Mouse (Mus musculus): ENCODE measurements at regions not wholly inside any gene's neighbourhood (a gene's known extent, or its start where the extent isn't known, plus 50 kb on each side); places are given as distances from the start of the nearest gene placed in this dataset.

GRCm38 (mm10) chr10:126764740-126765139 lies 136.4 kb downstream of the Atp23 start:
- H3K4me2 ChIP-seq (replicated peaks; ENCODE audit: low read depth, low read length), result no peak overlapping the region
- no peaks in the 10 kb centered on the region for H3K27me3 ChIP-seq (ENCODE audit: control insufficient read depth, insufficient read depth, low read length)
- H3K4me1 ChIP-seq (ENCODE audit: control insufficient read depth, insufficient read depth, low read length), result no peaks in the 10 kb centered on the region
- no peak overlapping the region for H3K9ac ChIP-seq (replicated peaks; ENCODE audit: low read depth, low read length)
- H3K36me3 ChIP-seq (ENCODE audit: control insufficient read depth, insufficient read depth, low read length), result no peaks in the 10 kb centered on the region
- H3K9me3 ChIP-seq (ENCODE audit: control insufficient read depth, low read depth, low read length), result no peaks in the 10 kb centered on the region
- 73% methylated on average over 8 of the region's 8 CpGs for WGBS
- ATAC-seq (ENCODE audit: insufficient number of reproducible peaks, insufficient read depth, low FRiP score, low read depth), result no peak
- no peak overlapping the region for H3K4me3 ChIP-seq (ENCODE audit: low read depth, low read length)
- no peak overlapping the region for H3K27ac ChIP-seq (ENCODE audit: low read length)

DNA sequence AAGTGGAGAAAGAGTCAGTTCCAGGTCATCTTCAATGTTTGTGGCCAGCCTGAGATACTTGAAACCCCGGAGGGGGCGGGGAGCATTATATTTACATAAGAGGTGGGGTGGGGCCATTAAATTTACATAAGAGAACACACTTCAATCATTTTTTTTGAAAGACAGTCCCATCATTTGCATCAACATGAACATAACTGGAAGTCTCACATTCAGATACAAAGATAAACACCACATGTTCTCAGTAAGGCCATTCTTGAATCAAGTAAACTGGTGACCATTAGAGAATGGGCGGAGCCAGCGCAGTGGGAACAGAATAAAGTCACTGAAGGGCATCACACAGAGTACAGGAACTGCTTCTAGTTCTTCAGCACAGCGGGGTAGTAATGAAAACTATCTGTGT lies 137.2 kb downstream of the Atp23 start:
- 61% methylated on average over 5 of the region's 5 CpGs for whole genome bisulfite sequencing
- no peaks in the 10 kb centered on the region for H3K9me3 ChIP-seq (ENCODE audit: control insufficient read depth, low read depth, low read length)
- H3K4me2 ChIP-seq (replicated peaks; ENCODE audit: low read depth, low read length), result no peak overlapping the region
- no peak overlapping the region for H3K9ac ChIP-seq (replicated peaks; ENCODE audit: low read depth, low read length)
- no peaks in the 10 kb centered on the region for H3K36me3 ChIP-seq (ENCODE audit: control insufficient read depth, insufficient read depth, low read length)
- no peaks in the 10 kb centered on the region for H3K4me1 ChIP-seq (ENCODE audit: control insufficient read depth, insufficient read depth, low read length)
- no peak overlapping the region for H3K4me3 ChIP-seq (ENCODE audit: low read depth, low read length)
- no peak for ATAC-seq (ENCODE audit: insufficient number of reproducible peaks, insufficient read depth, low FRiP score, low read depth)
- H3K27me3 ChIP-seq (ENCODE audit: control insufficient read depth, insufficient read depth, low read length), result no peaks in the 10 kb centered on the region
- no peak overlapping the region for H3K27ac ChIP-seq (ENCODE audit: low read length)

- no peak for ATAC-seq (ENCODE audit: insufficient number of reproducible peaks, insufficient read depth, low FRiP score, low read depth)
- Histone ChIP-seq H3K4me3 (ENCODE audit: low read depth, low read length) (no peak overlapping the region), H3K27ac (ENCODE audit: low read length) (no peak overlapping the region), H3K36me3 (ENCODE audit: control insufficient read depth, insufficient read depth, low read length) (no peaks in the 10 kb centered on the region), H3K4me2 (replicated peaks; ENCODE audit: low read depth, low read length) (no peak overlapping the region), H3K9me3 (ENCODE audit: control insufficient read depth, low read depth, low read length) (no peaks in the 10 kb centered on the region), H3K9ac (replicated peaks; ENCODE audit: low read depth, low read length) (no peak overlapping the region), H3K4me1 (ENCODE audit: control insufficient read depth, insufficient read depth, low read length) (no peaks in the 10 kb centered on the region), H3K27me3 (ENCODE audit: control insufficient read depth, insufficient read depth, low read length) (no peaks in the 10 kb centered on the region)
- WGBS, result 79% methylated on average over 7 of the region's 7 CpGs
Measured at GRCm38 (mm10) chr10:126758682-126759081, 142.5 kb downstream of the Atp23 start.

GRCm38 (mm10) chr10:126753201-126753600 lies 148.0 kb downstream of the Atp23 start:
- no peaks in the 10 kb centered on the region for H3K9me3 ChIP-seq (ENCODE audit: control insufficient read depth, low read depth, low read length)
- H3K27ac ChIP-seq (ENCODE audit: low read length), result no peak overlapping the region
- no peak overlapping the region for H3K4me3 ChIP-seq (ENCODE audit: low read depth, low read length)
- H3K27me3 ChIP-seq (ENCODE audit: control insufficient read depth, insufficient read depth, low read length), result no peaks in the 10 kb centered on the region
- H3K36me3 ChIP-seq (ENCODE audit: control insufficient read depth, insufficient read depth, low read length), result no peaks in the 10 kb centered on the region
- ATAC-seq (ENCODE audit: insufficient number of reproducible peaks, insufficient read depth, low FRiP score, low read depth), result no peak
- WGBS, result 61% methylated on average over 6 of the region's 6 CpGs
- no peak overlapping the region for H3K9ac ChIP-seq (replicated peaks; ENCODE audit: low read depth, low read length)
- H3K4me1 ChIP-seq (ENCODE audit: control insufficient read depth, insufficient read depth, low read length), result no peaks in the 10 kb centered on the region
- H3K4me2 ChIP-seq (replicated peaks; ENCODE audit: low read depth, low read length), result no peak overlapping the region

DNA sequence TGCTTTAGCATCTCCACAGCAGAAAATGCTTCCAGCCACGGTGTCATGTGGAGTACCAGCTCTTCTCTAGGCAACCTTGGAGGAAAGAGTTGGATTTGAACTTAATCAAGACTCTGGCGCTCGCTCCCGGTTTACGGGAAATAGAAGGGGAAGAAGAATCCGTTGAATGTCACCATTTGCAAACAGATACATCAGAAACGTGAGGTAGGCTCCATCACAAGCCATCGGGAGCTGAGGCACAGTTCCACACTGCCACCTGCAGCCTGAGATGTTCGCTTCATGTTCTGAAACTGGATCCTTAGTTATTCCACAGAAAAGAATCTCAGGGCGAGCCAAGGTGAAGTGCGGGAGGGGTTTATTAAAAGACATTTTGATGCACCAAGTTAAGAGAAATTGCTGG lies 148.5 kb downstream of the Atp23 start:
- no peaks in the 10 kb centered on the region for H3K4me1 ChIP-seq (ENCODE audit: control insufficient read depth, insufficient read depth, low read length)
- H3K9ac ChIP-seq (replicated peaks; ENCODE audit: low read depth, low read length), result no peak overlapping the region
- no peak for ATAC-seq (ENCODE audit: insufficient number of reproducible peaks, insufficient read depth, low FRiP score, low read depth)
- no peak overlapping the region for H3K4me3 ChIP-seq (ENCODE audit: low read depth, low read length)
- H3K4me2 ChIP-seq (replicated peaks; ENCODE audit: low read depth, low read length), result no peak overlapping the region
- H3K27me3 ChIP-seq (ENCODE audit: control insufficient read depth, insufficient read depth, low read length), result no peaks in the 10 kb centered on the region
- no peak overlapping the region for H3K27ac ChIP-seq (ENCODE audit: low read length)
- WGBS, result 40% methylated on average over 11 of the region's 11 CpGs
- H3K9me3 ChIP-seq (ENCODE audit: control insufficient read depth, low read depth, low read length), result no peaks in the 10 kb centered on the region
- no peaks in the 10 kb centered on the region for H3K36me3 ChIP-seq (ENCODE audit: control insufficient read depth, insufficient read depth, low read length)

DNA sequence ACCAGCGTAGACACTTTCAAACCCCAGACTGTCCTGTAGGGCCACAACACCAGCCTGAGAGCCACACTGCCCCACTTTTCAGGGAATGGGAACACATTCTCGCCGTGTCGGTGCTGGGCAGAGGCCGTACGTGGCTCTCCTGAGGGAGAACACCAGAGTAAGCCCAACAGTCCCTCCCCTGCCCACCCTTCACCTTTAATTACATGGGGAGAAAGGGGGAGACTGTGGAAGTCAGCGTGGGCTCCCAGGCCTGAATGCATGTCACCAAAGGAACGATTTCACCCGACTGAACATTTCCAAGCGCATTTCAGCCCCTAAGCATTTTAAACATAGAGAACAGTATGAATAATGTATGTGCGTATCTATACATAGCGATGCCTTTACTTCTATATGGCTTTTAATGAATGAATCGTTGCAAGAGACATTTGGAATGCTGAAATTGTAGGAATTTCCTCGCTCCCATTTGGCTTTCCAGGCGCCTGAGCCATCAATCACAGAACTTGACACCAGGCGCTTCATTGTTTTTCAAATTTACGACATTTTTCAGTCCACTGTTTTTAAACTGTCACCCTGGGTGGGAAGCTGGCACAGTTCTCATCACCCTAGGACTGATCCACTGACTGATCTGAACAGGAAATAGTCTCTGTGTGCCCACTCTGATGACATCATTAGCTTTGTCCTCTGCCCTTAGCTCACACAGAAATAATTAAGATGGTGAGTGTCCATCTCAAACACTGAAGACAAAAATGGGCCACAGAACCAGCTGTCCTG lies 152.3 kb downstream of the Atp23 start:
- no peaks in the 10 kb centered on the region for H3K4me1 ChIP-seq (ENCODE audit: control insufficient read depth, insufficient read depth, low read length)
- ATAC-seq (ENCODE audit: insufficient number of reproducible peaks, insufficient read depth, low FRiP score, low read depth), result no peak
- WGBS, result 39% methylated on average over 17 of the region's 17 CpGs
- H3K9ac ChIP-seq (replicated peaks; ENCODE audit: low read depth, low read length), result no peak overlapping the region
- H3K36me3 ChIP-seq (ENCODE audit: control insufficient read depth, insufficient read depth, low read length), result no peaks in the 10 kb centered on the region
- H3K27ac ChIP-seq (ENCODE audit: low read length), result no peak overlapping the region
- no peak overlapping the region for H3K4me2 ChIP-seq (replicated peaks; ENCODE audit: low read depth, low read length)
- H3K4me3 ChIP-seq (ENCODE audit: low read depth, low read length), result no peak overlapping the region
- H3K9me3 ChIP-seq (ENCODE audit: control insufficient read depth, low read depth, low read length), result no peaks in the 10 kb centered on the region
- H3K27me3 ChIP-seq (ENCODE audit: control insufficient read depth, insufficient read depth, low read length), result no peaks in the 10 kb centered on the region

- Histone ChIP-seq H3K4me1 (ENCODE audit: control insufficient read depth, insufficient read depth, low read length) (no peaks in the 10 kb centered on the region), H3K9ac (replicated peaks; ENCODE audit: low read depth, low read length) (no peak overlapping the region), H3K9me3 (ENCODE audit: control insufficient read depth, low read depth, low read length) (no peaks in the 10 kb centered on the region), H3K4me3 (ENCODE audit: low read depth, low read length) (no peak overlapping the region), H3K4me2 (replicated peaks; ENCODE audit: low read depth, low read length) (no peak overlapping the region), H3K36me3 (ENCODE audit: control insufficient read depth, insufficient read depth, low read length) (no peaks in the 10 kb centered on the region), H3K27ac (ENCODE audit: low read length) (no peak overlapping the region), H3K27me3 (ENCODE audit: control insufficient read depth, insufficient read depth, low read length) (no peaks in the 10 kb centered on the region)
- WGBS, result 61% methylated on average over 2 of the region's 2 CpGs
- no peak for ATAC-seq (ENCODE audit: insufficient number of reproducible peaks, insufficient read depth, low FRiP score, low read depth)
Measured at GRCm38 (mm10) chr10:126734661-126735060, 166.5 kb downstream of the Atp23 start.

GRCm38 (mm10) chr10:126727840-126728239 lies 173.3 kb downstream of the Atp23 start:
- Histone ChIP-seq H3K4me2 (replicated peaks; ENCODE audit: low read depth, low read length) (no peak overlapping the region), H3K4me1 (ENCODE audit: control insufficient read depth, insufficient read depth, low read length) (no peaks in the 10 kb centered on the region), H3K36me3 (ENCODE audit: control insufficient read depth, insufficient read depth, low read length) (no peaks in the 10 kb centered on the region), H3K4me3 (ENCODE audit: low read depth, low read length) (no peak overlapping the region), H3K27me3 (ENCODE audit: control insufficient read depth, insufficient read depth, low read length) (no peaks in the 10 kb centered on the region), H3K9me3 (ENCODE audit: control insufficient read depth, low read depth, low read length) (no peaks in the 10 kb centered on the region), H3K9ac (replicated peaks; ENCODE audit: low read depth, low read length) (no peak overlapping the region), H3K27ac (ENCODE audit: low read length) (no peak overlapping the region)
- ATAC-seq (ENCODE audit: insufficient number of reproducible peaks, insufficient read depth, low FRiP score, low read depth), result no peak
- WGBS, result 90% methylated on average over 4 of the region's 4 CpGs

GRCm38 (mm10) chr10:126717961-126718360 lies 183.2 kb downstream of the Atp23 start:
- Histone ChIP-seq H3K4me2 (replicated peaks; ENCODE audit: low read depth, low read length) (no peak overlapping the region), H3K9me3 (ENCODE audit: control insufficient read depth, low read depth, low read length) (no peaks in the 10 kb centered on the region), H3K4me1 (ENCODE audit: control insufficient read depth, insufficient read depth, low read length) (no peaks in the 10 kb centered on the region), H3K9ac (replicated peaks; ENCODE audit: low read depth, low read length) (no peak overlapping the region), H3K27me3 (ENCODE audit: control insufficient read depth, insufficient read depth, low read length) (no peaks in the 10 kb centered on the region), H3K27ac (ENCODE audit: low read length) (no peak overlapping the region), H3K36me3 (ENCODE audit: control insufficient read depth, insufficient read depth, low read length) (no peaks in the 10 kb centered on the region), H3K4me3 (ENCODE audit: low read depth, low read length) (no peak overlapping the region)
- ATAC-seq (ENCODE audit: insufficient number of reproducible peaks, insufficient read depth, low FRiP score, low read depth), result no peak
- 63% methylated on average over 2 of the region's 2 CpGs for WGBS

All from stomach, embryonic 14.5 days (tissue).